Comparison of ENCODE assay signal across 34 mouse cellular contexts in the genomic region with DNA sequence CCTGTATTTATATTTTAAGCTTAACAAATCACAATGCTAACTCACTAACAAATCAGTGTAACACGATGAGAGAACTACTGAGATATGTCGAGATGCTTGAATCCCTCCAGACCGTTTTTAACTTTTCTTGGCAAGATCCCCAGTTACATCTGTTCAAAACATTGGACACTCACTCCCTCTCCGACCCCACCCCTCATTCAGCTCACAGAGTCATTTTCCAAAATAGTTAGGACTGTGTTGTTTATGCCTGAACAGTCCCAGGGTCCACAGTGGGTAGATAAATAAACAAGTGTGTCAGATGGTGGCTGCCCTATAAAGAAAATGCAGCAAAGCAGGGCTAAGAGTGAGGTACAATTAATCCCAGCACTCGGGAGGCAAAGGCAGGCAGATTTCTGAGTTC. TPM values are rescaled to one million over a fixed set of nuclear protein-coding genes. Genes with fewer than 3 reads are reported as not detected.
DNase-seq lines count a peak whose midpoint lies in the region; ATAC-seq and TF ChIP-seq lines count a peak whose summit lies in the region.
"Had no signal": no experiment of that assay in that cellular context is flagged by ENCODE, and none has a peak within 500 bp of the region (broad histone marks: within the 10 kb centered on the region; RNA-seq: fewer than 3 reads in every experiment).

No protein-coding gene starts in this region.

- H3K4me2 ChIP-seq in kidney, postnatal 0 days (ENCODE audit: low read length): no peak overlapping the region
- no peak overlapping the region for H3K4me2 ChIP-seq in lung, embryonic 16.5 days (ENCODE audit: low read depth, low read length)
- H3K4me2 ChIP-seq: embryonic facial prominence, embryonic 13.5 days; forebrain, embryonic 13.5 days; heart, embryonic 12.5 days; heart, embryonic 15.5 days; hindbrain, embryonic 13.5 days; intestine, embryonic 15.5 days had no signal

- no peak for TF ChIP-seq CTCF in gastrocnemius, adult 2 months (IDR thresholded peaks at IDR 0.05)
- TF ChIP-seq CTCF in kidney, postnatal 0 days (IDR thresholded peaks at IDR 0.05; ENCODE audit: low read depth): no peak

- no peaks in the 10 kb centered on the region for H3K4me1 ChIP-seq in kidney, postnatal 0 days (replicated peaks; ENCODE audit: insufficient read depth, low read length)
- H3K4me1 ChIP-seq in lung, embryonic 16.5 days (replicated peaks; ENCODE audit: control insufficient read depth, insufficient read depth, low read length): no peaks in the 10 kb centered on the region
- H3K4me1 ChIP-seq: embryonic facial prominence, embryonic 13.5 days; forebrain, embryonic 10.5 days; forebrain, embryonic 13.5 days; heart, embryonic 12.5 days; heart, embryonic 15.5 days; intestine, embryonic 15.5 days had no signal

- H3K4me3 ChIP-seq in gastrocnemius, adult 2 months: no peak overlapping the region
- no peak overlapping the region for H3K4me3 ChIP-seq in kidney, postnatal 0 days (replicated peaks; ENCODE audit: low read depth, low read length)
- H3K4me3 ChIP-seq in lung, embryonic 16.5 days (ENCODE audit: low read length): no peak overlapping the region
- H3K4me3 ChIP-seq: embryonic facial prominence, embryonic 13.5 days; forebrain, embryonic 10.5 days; forebrain, embryonic 13.5 days; heart, embryonic 12.5 days; heart, embryonic 15.5 days; hindbrain, embryonic 10.5 days; hindbrain, embryonic 13.5 days; intestine, embryonic 15.5 days had no signal

- WGBS in kidney, postnatal 0 days: 42% methylated on average over 5 of the region's 5 CpGs
- 44% methylated on average over 5 of the region's 5 CpGs for WGBS in lung, embryonic 16.5 days

- no peaks in the 10 kb centered on the region for H3K36me3 ChIP-seq in kidney, postnatal 0 days (ENCODE audit: insufficient read depth, low read length)
- H3K36me3 ChIP-seq in lung, embryonic 16.5 days (ENCODE audit: control insufficient read depth, insufficient read depth, low read length): no peaks in the 10 kb centered on the region
- H3K36me3 ChIP-seq: embryonic facial prominence, embryonic 13.5 days; forebrain, embryonic 10.5 days; heart, embryonic 12.5 days; heart, embryonic 15.5 days; hindbrain, embryonic 10.5 days; hindbrain, embryonic 13.5 days; intestine, embryonic 15.5 days had no signal

- peak overlapping the region; percentile 35; the same call in 1 of the 2 replicates for H3K27ac ChIP-seq in gastrocnemius, adult 2 months
- H3K27ac ChIP-seq in kidney, postnatal 0 days: no peak overlapping the region
- H3K27ac ChIP-seq in lung, embryonic 16.5 days (ENCODE audit: low read length): no peak overlapping the region
- H3K27ac ChIP-seq: embryonic facial prominence, embryonic 13.5 days; forebrain, embryonic 10.5 days; forebrain, embryonic 13.5 days; heart, embryonic 15.5 days; hindbrain, embryonic 10.5 days; hindbrain, embryonic 13.5 days; intestine, embryonic 15.5 days had no signal

- intact Hi-C loops in gastrocnemius, adult 2 months (cut with DNase I): no loop called here
- intact Hi-C loops in gastrocnemius, postnatal 36 days (cut with DNase I): no loop called here

- no peaks in the 10 kb centered on the region for H3K27me3 ChIP-seq in kidney, postnatal 0 days (ENCODE audit: insufficient read depth, low read length)
- H3K27me3 ChIP-seq in lung, embryonic 16.5 days (ENCODE audit: control insufficient read depth, insufficient read depth, low read depth, low read length): no peaks in the 10 kb centered on the region
- H3K27me3 ChIP-seq: embryonic facial prominence, embryonic 13.5 days; forebrain, embryonic 13.5 days; heart, embryonic 12.5 days; heart, embryonic 15.5 days; hindbrain, embryonic 13.5 days; intestine, embryonic 15.5 days had no signal

- no peak overlapping the region for H3K9ac ChIP-seq in kidney, postnatal 0 days (ENCODE audit: low read depth, low read length)
- H3K9ac ChIP-seq in lung, embryonic 16.5 days (ENCODE audit: low read length): no peak overlapping the region
- H3K9ac ChIP-seq: embryonic facial prominence, embryonic 13.5 days; forebrain, embryonic 13.5 days; heart, embryonic 12.5 days; heart, embryonic 15.5 days; hindbrain, embryonic 13.5 days; intestine, embryonic 15.5 days had no signal

- no peak for ATAC-seq in kidney, postnatal 0 days (replicated peaks; ENCODE audit: low FRiP score, low read depth)
- peak; percentile 68; the same call in 1 of the 2 replicates for ATAC-seq in lung, embryonic 16.5 days (ENCODE audit: low read depth)
- ATAC-seq: CD4-positive, CD25-positive, alpha-beta regulatory T cell, adult 4 months; forebrain, embryonic 13.5 days; forebrain, embryonic 16.5 days; intestine, embryonic 15.5 days; Patski had no signal

- no peak for DNase-seq in gastrocnemius, adult 2 months
- DNase-seq in gastrocnemius, postnatal 36 days: no peak
- peak; percentile 7 for DNase-seq in kidney, postnatal 0 days (ENCODE audit: low spot score)
- DNase-seq in kidney, postnatal 14 days: no peak
- DNase-seq in lung, adult 18-20 months: no peak
- DNase-seq in skeletal muscle tissue, adult 2 months (ENCODE audit: low read depth, low spot score): peak; percentile 50
- no peak for DNase-seq in adrenal gland, postnatal 25 days
- DNase-seq: adrenal gland, postnatal 10 days; cerebellum, adult 11 months; cerebellum, adult 2 months; cerebellum, adult 9-11 months; cerebellum, postnatal 25 days; gastrocnemius, postnatal 10 days; heart, postnatal 36 days had no signal

- no peaks in the 10 kb centered on the region for H3K9me3 ChIP-seq in kidney, postnatal 0 days (replicated peaks; ENCODE audit: low read length)
- H3K9me3 ChIP-seq in lung, embryonic 16.5 days (ENCODE audit: control insufficient read depth, low read length): no peaks in the 10 kb centered on the region
- H3K9me3 ChIP-seq: embryonic facial prominence, embryonic 13.5 days; forebrain, embryonic 10.5 days; forebrain, embryonic 13.5 days; heart, embryonic 12.5 days; heart, embryonic 15.5 days; hindbrain, embryonic 10.5 days; hindbrain, embryonic 13.5 days; intestine, embryonic 15.5 days had no signal

RNA-seq across cellular contexts. Expression of a gene that starts 18.5 kb away (rescaled TPM):
- 1 to 10 TPM; 2.9 to 3.9 TPM for total RNA-seq in gastrocnemius, adult 2 months (2021)
- total RNA-seq in gastrocnemius, postnatal 36 days (2021): 1 to 10 TPM; 1.4 to 2.5 TPM
- 4.7 and 4.8 TPM in 2 replicates for polyA plus RNA-seq in kidney, postnatal 0 days (2015; fragmentation: Nextera tagmentation; extraction: Ambion mirVana)
- polyA plus RNA-seq in lung, embryonic 16.5 days (2015; fragmentation: Nextera tagmentation; extraction: Ambion mirVana): 5.9 and 7.3 TPM in 2 replicates
- 1.0 and 1.5 TPM in 2 replicates for total RNA-seq in adrenal gland, postnatal 25 days (2021)
- total RNA-seq: common myeloid progenitor, adult 5-6 weeks; MEL had no signal
- polyA plus RNA-seq: CD4-positive, CD25-positive, alpha-beta regulatory T cell, adult 4 months had no signal

RNA-seq across cellular contexts. Expression of a gene that starts 29.7 kb away (rescaled TPM):
- total RNA-seq in gastrocnemius, adult 2 months (2021): not detected
- not detected for total RNA-seq in gastrocnemius, postnatal 36 days (2021)
- 0.66 and 0.78 TPM in 2 replicates for polyA plus RNA-seq in kidney, postnatal 0 days (2015; fragmentation: Nextera tagmentation; extraction: Ambion mirVana)
- not detected in 2 replicates for polyA plus RNA-seq in lung, embryonic 16.5 days (2015; fragmentation: Nextera tagmentation; extraction: Ambion mirVana)
- not detected in 2 replicates for total RNA-seq in adrenal gland, postnatal 25 days (2021)
- total RNA-seq: adrenal gland, adult 18-20 months; adrenal gland, postnatal 10 days; adrenal gland, postnatal 4 days; common myeloid progenitor, adult 5-6 weeks; gastrocnemius, postnatal 10 days; gastrocnemius, postnatal 4 days; heart, adult 8-10 months; heart, postnatal 10 days; heart, postnatal 36 days; MEL had no signal
- polyA plus RNA-seq: C2C12; CD4-positive, CD25-positive, alpha-beta regulatory T cell, adult 4 months; cerebellum, adult 2 months; embryonic facial prominence, embryonic 13.5 days; forebrain, embryonic 10.5 days; heart, embryonic 15.5 days; hindbrain, embryonic 10.5 days; intestine, embryonic 15.5 days; Patski had no signal

Comparison
In these comparisons a context has a peak if more than half of its experiments do, and no peak if none do; other contexts are left out.
1. DNase-seq: peak in kidney, postnatal 0 days (single experiment) and skeletal muscle tissue, adult 2 months (single experiment); none in gastrocnemius, adult 2 months (single experiment), gastrocnemius, postnatal 36 days (0 of 2), kidney, postnatal 14 days (single experiment), lung, adult 18-20 months (0 of 2) and adrenal gland, postnatal 25 days (single experiment).